16 mouse cellular contexts compared by ENCODE assay signal in genomic region chr9:65074855-65075493, GRCm38 (mm10). TPM values are rescaled to one million over a fixed set of nuclear protein-coding genes. Genes with fewer than 3 reads are reported as not detected.
DNase-seq lines count a peak whose midpoint lies in the region; TF ChIP-seq lines count a peak whose summit lies in the region.
"Had no signal": no experiment of that assay in that cellular context is flagged by ENCODE, and none has a peak within 500 bp of the region (broad histone marks: within the 10 kb centered on the region; RNA-seq: fewer than 3 reads in every experiment).

No protein-coding gene starts in this region.

- intact Hi-C loops in heart, postnatal 14 days (cut with DNase I): no loop called here
- intact Hi-C loops in left cerebral cortex, postnatal 4 days (cut with DNase I): no loop called here

- peaks cover 4% of the 10 kb centered on the region; the same call in 1 of the 2 replicates for H3K4me1 ChIP-seq in thymus, adult 2 months (replicated peaks; ENCODE audit: control insufficient read depth, insufficient read depth, low read length)
- H3K4me1 ChIP-seq: embryonic facial prominence, embryonic 15.5 days; neural tube, embryonic 15.5 days; stomach, embryonic 15.5 days had no signal

- H3K79me2 ChIP-seq in macrophage (ENCODE audit: inconsistent target): no peaks in the 10 kb centered on the region

- no peak for TF ChIP-seq POLR2A in thymus, adult 2 months (IDR thresholded peaks at IDR 0.05; ENCODE audit: control insufficient read depth, extremely low read depth, insufficient read depth, low read length, poor library complexity)

- H3K4me3 ChIP-seq in thymus, adult 2 months (ENCODE audit: control insufficient read depth, insufficient read depth, low read length): no peak overlapping the region
- no peak overlapping the region for H3K4me3 ChIP-seq in macrophage (ENCODE audit: inconsistent target)
- H3K4me3 ChIP-seq: embryonic facial prominence, embryonic 15.5 days; layer of hippocampus, adult 2 months; neural tube, embryonic 15.5 days; stomach, embryonic 15.5 days had no signal

- 50% methylated on average over 6 of the region's 6 CpGs for WGBS in thymus, adult 2 months
- 5% methylated on average over 6 of the region's 6 CpGs for WGBS in macrophage (ENCODE audit: missing documents)

- no peaks in the 10 kb centered on the region for H3K27me3 ChIP-seq in thymus, adult 2 months (ENCODE audit: control insufficient read depth, insufficient read depth, low read length)
- no peaks in the 10 kb centered on the region for H3K27me3 ChIP-seq in splenic B cell, adult 2 months (ENCODE audit: control insufficient read depth, insufficient read depth, low read length, poor library complexity, severe bottlenecking)
- H3K27me3 ChIP-seq: embryonic facial prominence, embryonic 15.5 days; neural tube, embryonic 15.5 days; stomach, embryonic 15.5 days had no signal

- no peak for TF ChIP-seq CTCF in thymus, adult 2 months (IDR thresholded peaks at IDR 0.05; ENCODE audit: borderline replicate concordance, control insufficient read depth, extremely low read depth, insufficient read depth, low read length, poor library complexity)

- 0 out of 2 replicates have a peak overlapping the region, but pooled peaks have one; percentile 25 for H3K27ac ChIP-seq in thymus, adult 2 months (ENCODE audit: control insufficient read depth, insufficient read depth, low read length)
- peak overlapping the region; percentile 28 for H3K27ac ChIP-seq in macrophage
- H3K27ac ChIP-seq: embryonic facial prominence, embryonic 15.5 days; layer of hippocampus, adult 2 months; neural tube, embryonic 15.5 days; stomach, embryonic 15.5 days had no signal

- peak; percentile 6 for DNase-seq in heart, adult 8-10 months (ENCODE audit: low spot score)
- no peak for DNase-seq in heart, postnatal 14 days
- DNase-seq in thymus, adult 2 months: no peak
- DNase-seq in thymus, postnatal 10 days (ENCODE audit: low spot score in 2 of 2): no peak
- peak; percentile 79 for DNase-seq in splenic B cell, adult 2 months (ENCODE audit: low read depth, low spot score)
- DNase-seq in left cerebral cortex, postnatal 4 days: no peak
- no peak for DNase-seq in adipocyte (ENCODE audit: low spot score)
- DNase-seq: adrenal gland, adult 8-10 months; cerebellum, postnatal 25 days; forebrain, postnatal 0 days; kidney, adult 18-20 months had no signal

- H3K36me3 ChIP-seq in thymus, adult 2 months (ENCODE audit: control insufficient read depth, insufficient read depth, low read length): peaks cover 41% of the 10 kb centered on the region
- H3K36me3 ChIP-seq in macrophage (ENCODE audit: inconsistent target): peaks cover 45% of the 10 kb centered on the region
- peaks cover 3% of the 10 kb centered on the region for H3K36me3 ChIP-seq in splenic B cell, adult 2 months (ENCODE audit: control insufficient read depth, insufficient read depth, low read length, poor library complexity, severe bottlenecking)

RNA-seq across cellular contexts. Expression of gene Igdcc4, which starts 26.3 kb away (rescaled TPM):
- total RNA-seq in heart, adult 8-10 months (2022): 10 to 100 TPM; 13.3 to 17.9 (median 15.7) TPM
- total RNA-seq in heart, postnatal 14 days (2021): 10 to 100 TPM in 1 of 2 experiments, 1 to 10 TPM in 1; 8.6 to 10.5 TPM
- 8.9 and 11.7 TPM in 2 replicates for polyA plus RNA-seq in thymus, adult 2 months (2012; rRNA removed)
- 1 to 10 TPM in 1 of 26 experiments, under 1 TPM in 9, not detected in 16; 0.16 to 3.6 (median 0.30) TPM for total RNA-seq in macrophage (2018; cell fraction: chromatin; rRNA removed)
- total RNA-seq in macrophage (2018; cell fraction: cytosol; rRNA removed): under 1 TPM in 14 of 26 experiments, not detected in 12; under 0.01 to 0.13 (median 0.05) TPM
- under 1 TPM in 7 of 26 experiments, not detected in 19; 0.09 to 0.62 (median 0.19) TPM for total RNA-seq in macrophage (2018; cell fraction: nucleus; rRNA removed)
- 0.07 TPM in 1 of 3 replicates, not detected in the others for polyA plus RNA-seq in macrophage (2018)
- 10 to 100 TPM; 40.6 to 42.0 TPM for total RNA-seq in left cerebral cortex, postnatal 4 days (2021)

RNA-seq across cellular contexts. Expression of gene Dpp8, which starts 42.8 kb away (rescaled TPM):
- 10 to 100 TPM; 52.8 to 59.9 (median 58.2) TPM for total RNA-seq in heart, adult 8-10 months (2022)
- total RNA-seq in heart, postnatal 14 days (2021): 10 to 100 TPM; 67.5 to 74.3 TPM
- polyA plus RNA-seq in thymus, adult 2 months (2012; rRNA removed): 73.8 and 77.6 TPM in 2 replicates
- 100 to 1,000 TPM; 156 to 345 (median 254) TPM for total RNA-seq in macrophage (2018; cell fraction: chromatin; rRNA removed)
- total RNA-seq in macrophage (2018; cell fraction: cytosol; rRNA removed): 10 to 100 TPM; 49.1 to 84.1 (median 66.1) TPM
- total RNA-seq in macrophage (2018; cell fraction: nucleus; rRNA removed): 100 to 1,000 TPM; 105 to 244 (median 149) TPM
- polyA plus RNA-seq in macrophage (2018): 55.7 to 65.9 TPM (median 64.1 TPM) in 3 replicates
- 100 to 1,000 TPM; 115 to 116 TPM for total RNA-seq in left cerebral cortex, postnatal 4 days (2021)

RNA-seq across cellular contexts. Expression of gene Hacd3, which starts 53.5 kb away (rescaled TPM):
- 10 to 100 TPM; 14.6 to 19.0 (median 17.0) TPM for total RNA-seq in heart, adult 8-10 months (2022)
- total RNA-seq in heart, postnatal 14 days (2021): 10 to 100 TPM; 17.7 to 20.9 TPM
- 32.5 and 35.3 TPM in 2 replicates for polyA plus RNA-seq in thymus, adult 2 months (2012; rRNA removed)
- 10 to 100 TPM in 17 of 26 experiments, 1 to 10 TPM in 9; 6.0 to 20.1 (median 12.4) TPM for total RNA-seq in macrophage (2018; cell fraction: chromatin; rRNA removed)
- 10 to 100 TPM; 19.6 to 43.2 (median 30.8) TPM for total RNA-seq in macrophage (2018; cell fraction: cytosol; rRNA removed)
- 10 to 100 TPM; 13.5 to 55.0 (median 28.6) TPM for total RNA-seq in macrophage (2018; cell fraction: nucleus; rRNA removed)
- 22.9 to 48.0 TPM (median 31.6 TPM) in 3 replicates for polyA plus RNA-seq in macrophage (2018)
- total RNA-seq in left cerebral cortex, postnatal 4 days (2021): 100 to 1,000 TPM; 130 to 140 TPM

Comparison
In these comparisons a context has a peak if more than half of its experiments do, and no peak if none do; other contexts are left out.
1. DNase-seq: peak in heart, adult 8-10 months (single experiment) and splenic B cell, adult 2 months (single experiment); none in heart, postnatal 14 days (0 of 2), thymus, adult 2 months (single experiment), thymus, postnatal 10 days (0 of 2), left cerebral cortex, postnatal 4 days (single experiment) and adipocyte (single experiment).
2. RNA of gene Hacd3, which starts 53.5 kb away (total RNA-seq): 130 to 140 TPM in left cerebral cortex, postnatal 4 days; 17.7 to 20.9 TPM in heart, postnatal 14 days and 14.6 to 19.0 TPM in heart, adult 8-10 months; every median in the first group is over 4 times any median in the second.